Mouse (Mus musculus) kidney, postnatal 10 days (tissue): Measurements from ENCODE around the gene Luzp2.
"Not testable (repeated sequence)": the region's sequence is repeated elsewhere in the genome, so short reads cannot be mapped to it uniquely, and the experiment has no call there.

Experiments used
- DNase-seq: peaks from one replicate; pipeline ENCODE4 v3.0.0; 2021; ENCODE audit warnings: mixed read lengths

Luzp2 gene

DNA sequence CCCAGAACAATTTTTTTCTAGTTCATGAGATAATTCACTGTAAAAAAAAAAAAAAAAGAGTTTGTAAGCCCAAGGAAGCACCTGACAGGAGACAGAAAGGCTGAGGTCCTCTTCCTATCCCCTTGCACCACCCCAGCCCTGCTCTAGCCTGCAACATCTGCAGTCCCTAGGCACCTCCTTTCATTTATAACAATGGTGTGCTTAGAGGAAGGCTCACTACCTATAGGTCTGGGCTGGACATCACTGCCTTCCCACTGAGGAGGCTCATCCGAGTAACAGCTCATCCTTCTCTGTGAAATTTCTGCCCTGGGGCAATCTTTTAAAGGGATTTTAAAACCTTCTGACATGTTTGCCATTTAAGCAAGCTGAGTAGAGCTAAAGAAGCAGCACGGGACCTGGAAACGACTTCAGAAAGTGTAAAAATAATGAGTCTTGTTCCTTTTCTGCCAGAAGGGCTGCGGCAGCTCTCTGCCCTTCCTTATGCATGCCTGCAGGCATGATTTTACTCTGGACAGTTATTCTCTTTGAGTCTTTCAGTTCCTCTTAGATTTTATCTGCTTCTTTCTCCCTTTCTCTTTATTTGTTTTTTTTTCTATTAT, 174.0 kb downstream of the Luzp2 start:
- no peak for DNase-seq

DNA sequence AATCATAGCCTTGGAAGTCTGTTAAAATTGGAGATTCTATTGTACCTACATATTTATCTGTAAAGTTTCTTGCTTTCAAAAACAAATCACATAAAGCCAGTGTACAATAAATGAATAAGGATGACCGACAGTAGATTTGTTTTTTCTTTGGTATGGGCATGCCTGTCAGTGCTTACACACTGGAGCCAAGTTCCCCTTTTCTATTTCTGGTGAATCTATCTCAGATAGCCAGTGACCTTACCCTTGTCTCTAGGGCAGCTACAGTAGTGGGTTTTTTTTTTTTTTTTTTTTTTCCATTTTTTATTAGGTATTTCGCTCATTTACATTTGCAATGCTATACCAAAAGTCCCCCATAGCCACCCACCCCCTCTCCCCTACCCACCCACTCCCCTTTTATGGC, 298.6 kb downstream of the Luzp2 start:
- not testable (repeated sequence) for DNase-seq

DNA sequence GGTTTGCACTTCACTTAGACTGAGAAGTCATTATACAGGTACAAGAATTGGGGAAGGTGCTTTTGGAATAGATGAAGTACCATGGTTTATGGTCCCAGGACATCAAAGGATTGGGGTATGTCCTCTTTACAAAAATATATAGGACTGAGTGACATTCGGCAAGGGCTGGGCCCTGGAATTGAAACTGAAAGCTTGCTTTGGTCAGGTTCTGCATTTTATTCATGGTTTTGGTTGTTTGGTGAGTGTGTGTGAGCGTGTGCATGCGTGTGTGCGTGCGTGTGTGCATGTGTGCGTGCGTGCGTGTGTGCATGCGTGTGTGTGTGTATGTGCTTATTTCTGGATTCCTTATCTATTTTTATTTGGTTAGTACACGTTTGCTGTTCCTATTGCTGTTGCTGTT, 353.6 kb downstream of the Luzp2 start:
- no peak for DNase-seq

DNA sequence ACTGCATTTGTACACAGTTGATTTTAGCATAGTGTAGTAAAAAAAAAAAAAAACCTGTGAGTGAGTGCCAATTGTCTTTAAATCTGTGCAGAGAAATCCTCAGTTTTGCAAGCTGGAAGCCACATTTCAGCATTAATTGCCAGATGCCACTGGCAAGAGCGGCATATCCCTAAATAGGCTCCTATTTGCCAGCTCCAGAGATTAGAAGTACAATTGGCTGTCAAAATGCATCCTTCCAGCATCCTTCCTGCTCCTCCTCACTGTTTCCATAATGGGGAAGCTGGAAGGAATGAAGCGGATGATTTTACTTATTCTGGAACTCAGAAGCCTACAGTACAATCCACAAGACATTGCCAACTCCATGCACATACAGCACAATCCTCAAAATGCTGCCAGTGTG, 354.2 kb downstream of the Luzp2 start:
- DNase-seq: no peak

DNA sequence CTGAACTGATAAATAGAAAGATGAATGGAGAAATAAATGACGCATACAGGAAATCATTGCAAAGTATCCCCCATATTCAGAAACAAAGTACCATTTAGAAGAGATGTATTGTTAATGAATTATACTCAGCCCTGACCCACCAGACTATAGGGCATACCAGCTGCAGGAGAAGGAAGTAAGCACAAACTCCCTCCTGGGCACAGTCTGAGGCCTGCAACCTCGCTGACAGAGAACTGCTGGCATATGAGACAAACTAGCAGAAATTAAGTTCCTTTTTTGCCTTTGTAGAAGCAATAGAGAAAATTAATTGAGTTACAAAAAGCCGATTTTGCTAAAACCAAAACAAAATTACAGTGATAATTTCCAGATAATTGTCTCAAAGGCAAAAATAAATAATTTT, 355.4 kb downstream of the Luzp2 start:
- DNase-seq: no peak

DNA sequence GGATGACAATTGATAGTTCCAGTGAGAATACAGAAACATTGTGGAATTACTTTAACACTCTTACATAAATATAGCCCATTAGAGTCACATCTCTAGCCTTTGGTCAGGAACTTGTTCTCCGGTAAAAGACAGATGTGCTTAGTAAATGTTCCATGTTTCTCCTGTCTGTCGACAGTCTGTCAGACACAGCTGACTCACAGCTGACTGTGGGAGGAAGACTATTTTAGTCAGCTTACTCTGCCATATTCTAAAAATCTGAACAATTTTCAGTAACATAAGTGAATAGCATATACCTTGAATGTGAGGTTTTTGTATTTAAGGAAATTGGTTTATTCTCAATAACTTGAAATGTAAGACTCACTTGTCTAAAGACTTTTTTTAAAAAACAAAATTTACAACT, 363.5 kb downstream of the Luzp2 start:
- no peak for DNase-seq

DNA sequence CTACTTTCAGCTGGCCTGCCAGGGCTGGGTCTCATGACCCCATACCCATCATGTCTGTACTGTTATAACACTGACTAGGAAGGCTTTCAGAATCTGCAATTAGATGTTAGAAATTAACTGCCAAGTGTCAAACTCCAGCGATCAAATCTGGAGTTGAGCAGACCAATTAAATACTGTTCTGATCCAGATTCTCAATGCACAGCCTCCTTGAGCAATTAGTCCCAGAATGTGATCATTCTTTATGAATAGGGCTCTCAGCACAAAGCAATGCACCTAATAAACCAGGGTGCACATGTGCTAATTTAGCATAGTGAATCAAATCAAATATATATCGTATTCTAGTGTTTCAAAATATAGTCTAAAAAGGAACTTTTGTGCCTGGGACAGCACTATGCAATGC, 387.7 kb downstream of the Luzp2 start:
- DNase-seq: no peak

DNA sequence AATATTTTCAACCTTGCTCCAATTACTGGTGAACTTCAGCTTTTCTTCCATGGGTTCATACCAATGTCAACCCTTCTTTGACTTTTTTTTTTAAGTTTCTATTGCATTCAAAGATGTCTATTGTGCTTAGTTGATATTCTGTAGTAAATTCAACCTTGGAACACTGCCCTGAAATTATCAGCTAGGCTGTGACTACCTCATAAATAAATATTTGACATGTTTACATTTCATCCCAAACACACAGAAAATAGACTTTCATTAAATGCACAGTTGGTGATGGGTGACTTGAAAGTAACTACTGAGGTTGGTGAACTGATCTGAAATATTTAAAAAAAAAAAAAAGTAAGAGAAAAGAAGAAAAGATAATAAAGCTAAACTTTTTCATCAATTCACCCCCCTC, 394.1 kb downstream of the Luzp2 start:
- no peak for DNase-seq
